Mouse (Mus musculus): ENCODE data around the gene Epha3.

Epha3 gene

GRCm38 (mm10) chr16:63653393-63653918, 210.5 kb downstream of the Epha3 start:
- DNase-seq (ENCODE audit: low spot score), result no peak

- DNase-seq (ENCODE audit: low spot score), result no peak
Observed at GRCm38 (mm10) chr16:63650760-63651159, 213.2 kb downstream of the Epha3 start.

GRCm38 (mm10) chr16:63646577-63646976, 217.4 kb downstream of the Epha3 start:
- no peak for DNase-seq (ENCODE audit: low spot score)

- DNase-seq (ENCODE audit: low spot score), result no peak
Observed at GRCm38 (mm10) chr16:63642641-63643040, 221.3 kb downstream of the Epha3 start.

- DNase-seq (ENCODE audit: low spot score), result no peak
Observed at GRCm38 (mm10) chr16:63641603-63642002, 222.4 kb downstream of the Epha3 start.

GRCm38 (mm10) chr16:63638701-63639100, 225.3 kb downstream of the Epha3 start:
- no peak for DNase-seq (ENCODE audit: low spot score)

- DNase-seq (ENCODE audit: low spot score), result no peak
Observed at GRCm38 (mm10) chr16:63633748-63634166, 230.2 kb downstream of the Epha3 start.

GRCm38 (mm10) chr16:63625229-63625628, 238.7 kb downstream of the Epha3 start:
- no peak for DNase-seq (ENCODE audit: low spot score)

- no peak for DNase-seq (ENCODE audit: low spot score)
Observed at GRCm38 (mm10) chr16:63621845-63622244, 242.1 kb downstream of the Epha3 start.

- DNase-seq (ENCODE audit: low spot score), result no peak
Observed at GRCm38 (mm10) chr16:63615396-63615795, 248.6 kb downstream of the Epha3 start.

- no peak for DNase-seq (ENCODE audit: low spot score)
Observed at GRCm38 (mm10) chr16:63613006-63613405, 251.0 kb downstream of the Epha3 start.

- no peak for DNase-seq (ENCODE audit: low spot score)
Observed at GRCm38 (mm10) chr16:63600229-63600628, 263.7 kb downstream of the Epha3 start.

- DNase-seq (ENCODE audit: low spot score), result no peak
Observed at GRCm38 (mm10) chr16:63594656-63595055, 269.3 kb downstream of the Epha3 start.

- DNase-seq (ENCODE audit: low spot score), result no peak
Observed at GRCm38 (mm10) chr16:63569746-63570145, 294.2 kb downstream of the Epha3 start.

- no peak for DNase-seq (ENCODE audit: low spot score)
Observed at GRCm38 (mm10) chr16:63566106-63566836, 297.7 kb downstream of the Epha3 start.

- no peak for DNase-seq (ENCODE audit: low spot score)
Observed at GRCm38 (mm10) chr16:63556410-63557146, 307.4 kb downstream of the Epha3 start.

- DNase-seq (ENCODE audit: low spot score), result no peak
Observed at GRCm38 (mm10) chr16:63552531-63552930, 311.4 kb downstream of the Epha3 start.

GRCm38 (mm10) chr16:63539489-63539888, 324.5 kb downstream of the Epha3 start:
- DNase-seq (ENCODE audit: low spot score), result no peak

GRCm38 (mm10) chr16:63528821-63529220, 335.2 kb downstream of the Epha3 start:
- no peak for DNase-seq (ENCODE audit: low spot score)

GRCm38 (mm10) chr16:63517636-63518035, 346.3 kb downstream of the Epha3 start:
- no peak for DNase-seq (ENCODE audit: low spot score)

GRCm38 (mm10) chr16:63510069-63510468, 353.9 kb downstream of the Epha3 start:
- no peak for DNase-seq (ENCODE audit: low spot score)

GRCm38 (mm10) chr16:63506437-63506836, 357.5 kb downstream of the Epha3 start:
- no peak for DNase-seq (ENCODE audit: low spot score)

GRCm38 (mm10) chr16:63501456-63501855, 362.5 kb downstream of the Epha3 start:
- DNase-seq (ENCODE audit: low spot score), result no peak

Data from testis, postnatal 14 days (tissue).